Mouse (Mus musculus) v-Abl transformed pro-B cells (cell line): ENCODE measurements at regions not wholly inside any gene's neighbourhood (a gene's known extent, or its start where the extent isn't known, plus 50 kb on each side); places are given as distances from the start of the nearest gene placed in this dataset.

Experiments
- in situ Hi-C, 2 experiments: fragments of 400-800 bp; cut with MboI; formaldehyde crosslinking; loops; one replicate each; pipeline ENCODE4 v1.15.1; 2025; ENCODE audit not compliant: unreplicated experiment in 2 of 2

DNA sequence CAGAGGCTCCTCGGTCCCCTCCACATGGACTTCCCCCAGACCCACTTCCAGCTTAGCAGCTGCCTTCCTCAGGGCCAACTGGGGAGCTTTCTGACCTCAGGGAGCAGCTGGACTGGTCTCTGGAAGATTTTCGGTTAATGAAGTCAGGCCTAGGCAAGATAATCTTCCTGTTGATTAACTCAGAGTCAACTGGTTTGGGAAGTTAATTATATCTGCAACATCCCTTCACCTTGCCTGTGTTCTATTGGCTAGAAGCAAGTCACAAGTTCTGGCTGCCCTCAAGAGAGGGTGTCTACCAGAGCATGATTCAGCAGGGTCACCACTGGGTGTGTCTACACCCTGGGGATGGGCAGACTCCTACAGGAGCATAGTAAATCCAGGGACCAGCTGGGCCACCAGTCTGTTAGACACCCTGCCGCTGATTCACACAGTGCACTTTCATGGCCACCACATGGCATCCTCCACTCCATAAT is 53.9 kb upstream of the Maml3 start:
- in situ Hi-C loops: no loop called here

DNA sequence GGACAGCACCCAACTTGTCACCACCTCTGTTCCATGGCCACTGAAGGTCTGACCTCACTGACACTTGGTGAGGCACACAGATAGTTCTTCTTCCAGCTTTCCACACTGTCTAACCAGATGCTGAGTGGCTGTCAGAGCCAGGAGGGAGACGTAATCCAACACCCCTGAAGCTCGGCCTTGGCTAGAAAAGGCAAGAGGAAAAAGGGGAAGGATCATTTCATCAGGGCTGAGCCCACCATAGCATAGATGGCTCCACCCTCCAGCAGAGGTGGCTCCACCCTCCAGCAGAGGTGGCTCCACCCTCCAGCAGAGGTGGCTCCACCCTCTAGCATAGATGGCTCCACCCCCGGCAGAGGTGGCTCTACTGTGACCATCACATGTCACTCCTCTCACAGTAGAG is 56.8 kb upstream of the Maml3 start:
- in situ Hi-C loops: no loop called here

DNA sequence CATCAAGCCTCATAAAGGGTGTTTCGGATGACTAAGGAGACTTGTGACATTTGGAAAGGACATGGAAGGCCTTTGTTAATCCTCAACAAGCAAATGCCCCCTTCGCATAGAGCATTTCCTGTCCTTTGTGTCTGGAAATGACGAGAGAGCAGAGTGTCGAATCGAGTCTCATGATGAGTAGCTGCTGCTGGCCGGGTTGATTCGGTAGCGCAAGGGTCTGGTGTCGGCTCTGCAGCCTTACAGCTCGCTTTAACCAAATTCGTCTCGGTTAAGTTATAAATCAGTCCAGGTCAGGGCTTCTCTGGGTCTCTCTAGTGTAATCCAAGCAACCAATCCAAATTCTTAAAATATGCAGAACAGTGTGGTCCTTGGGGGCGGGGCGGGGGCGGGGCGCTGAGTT is 59.1 kb upstream of the Maml3 start:
- in situ Hi-C loops: no loop called here

DNA sequence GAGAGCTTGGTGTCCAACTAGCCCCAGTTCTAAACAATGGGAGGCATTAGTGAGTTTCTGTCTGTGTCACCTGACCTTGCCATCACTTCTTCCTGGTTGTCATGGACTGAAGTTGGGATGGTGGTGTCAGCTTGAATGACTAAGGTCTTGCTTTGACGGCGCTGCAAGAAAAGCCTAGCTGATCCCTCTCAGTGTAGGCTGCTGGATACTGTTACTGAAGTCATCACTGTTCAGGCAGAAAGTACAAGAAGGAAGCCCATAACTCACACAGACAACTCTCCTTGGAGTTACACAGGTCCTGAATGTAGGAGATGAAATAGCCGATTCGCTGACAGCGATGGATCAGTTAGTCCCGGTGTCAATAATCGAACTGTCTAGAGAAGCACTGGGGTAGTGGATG is 62.5 kb upstream of the Maml3 start:
- in situ Hi-C loops: no loop called here

DNA sequence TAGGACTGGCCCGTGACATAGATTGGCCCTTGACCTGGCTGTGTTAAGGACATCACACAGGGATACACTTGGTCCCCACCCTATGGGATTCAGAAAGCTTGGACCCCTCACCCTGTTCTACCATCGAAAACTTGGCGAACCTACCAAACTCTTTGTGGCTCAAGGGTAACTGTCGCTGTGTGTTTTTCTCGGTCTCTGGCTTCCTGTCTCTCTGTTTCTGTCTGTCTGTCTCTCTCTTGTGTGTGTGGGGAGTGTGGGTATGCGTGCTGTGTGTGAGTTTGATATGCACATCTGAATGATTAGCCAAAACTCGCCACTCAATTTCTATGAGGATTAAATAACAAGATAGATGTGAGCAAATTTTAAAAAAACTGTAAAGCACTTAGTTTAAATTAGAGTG is 66.0 kb upstream of the Maml3 start:
- in situ Hi-C loops: no loop called here

DNA sequence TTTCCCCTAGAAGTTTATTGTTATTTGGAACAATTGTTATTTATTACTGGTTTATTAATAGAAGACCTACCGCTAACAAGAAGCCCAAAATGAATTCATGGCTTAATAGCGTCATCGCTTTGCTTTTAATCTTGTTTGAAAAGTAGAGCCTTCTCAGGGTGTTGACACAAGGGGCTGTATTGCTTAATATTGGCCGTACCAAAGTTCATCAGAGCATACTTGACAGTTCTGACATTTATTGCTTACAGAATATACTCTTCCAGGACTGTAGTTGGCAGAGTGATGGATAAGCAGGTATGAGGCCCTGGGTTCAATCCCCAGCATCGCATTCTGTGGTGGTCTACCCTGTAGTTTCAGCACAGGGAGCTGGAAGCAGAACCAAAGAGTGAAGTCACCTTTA is 66.4 kb upstream of the Maml3 start:
- in situ Hi-C loops: no loop called here

DNA sequence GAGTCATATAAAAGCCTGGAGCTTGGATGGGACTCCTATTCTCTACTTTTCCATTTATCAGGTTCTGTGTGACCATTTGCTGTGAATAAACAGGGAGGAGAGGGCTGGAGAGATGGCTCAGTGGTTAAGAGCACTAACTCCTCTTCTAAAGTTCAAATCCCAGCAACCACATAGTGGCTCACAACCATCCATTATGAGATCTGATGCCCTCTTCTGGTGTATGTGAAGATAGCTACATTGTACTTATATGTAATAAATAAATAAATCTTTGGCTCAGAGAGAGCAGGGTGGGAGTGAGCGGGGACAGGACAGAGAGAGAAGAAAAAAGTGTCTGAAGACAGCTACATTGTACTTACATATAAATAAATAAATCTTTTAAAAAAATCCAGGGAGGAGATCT is 68.6 kb upstream of the Maml3 start:
- in situ Hi-C loops: no loop called here

DNA sequence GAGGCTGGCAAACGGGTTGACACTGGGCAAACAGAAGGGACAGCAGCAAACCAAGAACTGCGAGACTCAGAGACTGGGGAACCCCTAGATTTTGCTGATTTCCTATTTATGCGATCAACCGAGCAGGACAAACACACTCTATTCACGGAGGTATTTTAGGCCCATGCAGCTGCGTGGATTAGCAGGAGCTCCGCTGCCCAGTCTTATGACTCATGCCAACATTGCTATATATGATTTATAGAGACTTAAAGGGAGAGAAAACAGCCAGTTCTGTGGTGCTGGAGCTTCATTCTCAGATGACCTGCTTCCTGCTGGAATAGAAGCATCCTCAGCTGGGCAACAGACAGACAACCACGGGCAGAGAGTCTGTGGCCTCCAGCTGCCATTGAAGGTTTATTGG is 71.2 kb upstream of the Maml3 start:
- in situ Hi-C loops: no loop called here

DNA sequence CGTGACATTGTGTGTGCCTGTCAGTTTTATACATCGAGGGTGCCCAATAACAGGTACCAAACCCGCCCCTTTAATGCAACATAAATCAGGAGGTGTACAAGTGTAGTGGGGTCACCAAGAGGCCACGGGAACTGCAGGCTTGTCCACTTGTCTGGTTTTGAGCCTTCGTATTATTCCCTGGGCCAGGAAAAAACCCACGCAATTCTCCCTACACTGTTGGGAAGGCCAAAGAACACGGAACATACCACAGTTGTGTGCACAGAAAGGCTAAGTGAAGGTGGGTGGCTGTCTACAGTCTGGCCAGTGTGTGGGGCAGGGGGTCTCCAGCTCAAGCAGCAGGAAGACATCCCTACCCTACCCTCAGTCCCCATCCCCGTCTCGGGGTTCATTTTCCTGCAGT is 74.0 kb upstream of the Maml3 start:
- in situ Hi-C loops: no loop called here

DNA sequence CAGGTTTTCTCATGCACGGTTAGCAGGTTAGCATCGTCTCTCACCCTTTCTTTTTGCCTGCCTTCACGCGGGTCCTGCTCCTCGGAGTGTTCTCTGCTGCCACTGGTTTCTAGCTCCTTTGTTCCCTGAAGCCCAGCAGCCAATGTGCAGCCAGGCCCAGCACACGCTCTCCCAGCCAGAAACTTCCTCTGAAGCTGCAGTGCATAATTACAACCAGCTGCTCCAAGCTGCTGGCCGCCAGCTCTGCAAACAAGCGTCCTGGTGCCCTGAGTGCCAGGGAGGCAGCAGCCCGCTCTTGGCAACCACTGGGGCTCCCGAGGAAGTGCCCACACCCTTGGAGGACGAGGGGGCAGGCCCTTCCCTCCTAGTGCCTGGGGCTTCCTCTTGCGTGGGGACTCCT is 74.8 kb upstream of the Maml3 start:
- in situ Hi-C loops: no loop called here

DNA sequence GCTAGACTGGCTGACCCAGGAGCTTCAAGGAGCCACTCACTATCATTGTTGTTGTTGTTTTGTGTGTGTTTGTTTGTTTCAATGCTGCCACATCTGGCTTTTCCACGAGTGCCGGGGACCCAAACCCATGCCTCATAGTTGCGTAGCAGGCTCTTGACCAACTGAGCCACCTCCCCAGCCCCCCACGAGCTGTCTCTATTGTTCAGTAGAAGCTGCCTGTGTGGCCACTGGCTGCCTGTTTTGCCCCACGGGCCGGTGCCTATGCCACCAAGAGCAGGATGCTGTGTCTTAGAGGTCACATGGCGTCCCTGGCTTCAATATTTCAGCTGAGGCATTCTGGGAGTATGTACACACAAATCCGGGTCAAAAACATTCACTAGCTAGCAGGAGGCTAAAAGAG is 75.4 kb upstream of the Maml3 start:
- in situ Hi-C loops: no loop called here

DNA sequence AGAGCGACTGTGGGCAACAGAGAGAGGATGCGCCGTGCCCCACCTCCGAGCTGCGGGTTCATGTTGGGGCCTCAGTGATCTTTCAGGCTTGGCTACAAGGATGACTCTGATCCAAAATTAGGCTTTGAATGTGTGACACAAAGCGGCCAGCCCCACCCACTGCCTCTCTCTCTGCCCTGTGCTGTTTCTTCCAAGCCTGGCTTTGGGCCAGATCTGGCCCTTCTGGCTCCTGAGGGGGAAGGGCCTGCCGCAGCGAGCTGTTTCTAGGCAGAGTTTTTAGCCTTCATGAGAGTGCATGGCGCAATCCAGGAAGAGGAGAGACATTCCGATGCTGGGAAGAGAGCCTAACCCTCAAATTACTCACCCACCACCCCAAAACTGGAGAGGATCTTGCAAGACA is 75.9 kb upstream of the Maml3 start:
- in situ Hi-C loops: no loop called here

DNA sequence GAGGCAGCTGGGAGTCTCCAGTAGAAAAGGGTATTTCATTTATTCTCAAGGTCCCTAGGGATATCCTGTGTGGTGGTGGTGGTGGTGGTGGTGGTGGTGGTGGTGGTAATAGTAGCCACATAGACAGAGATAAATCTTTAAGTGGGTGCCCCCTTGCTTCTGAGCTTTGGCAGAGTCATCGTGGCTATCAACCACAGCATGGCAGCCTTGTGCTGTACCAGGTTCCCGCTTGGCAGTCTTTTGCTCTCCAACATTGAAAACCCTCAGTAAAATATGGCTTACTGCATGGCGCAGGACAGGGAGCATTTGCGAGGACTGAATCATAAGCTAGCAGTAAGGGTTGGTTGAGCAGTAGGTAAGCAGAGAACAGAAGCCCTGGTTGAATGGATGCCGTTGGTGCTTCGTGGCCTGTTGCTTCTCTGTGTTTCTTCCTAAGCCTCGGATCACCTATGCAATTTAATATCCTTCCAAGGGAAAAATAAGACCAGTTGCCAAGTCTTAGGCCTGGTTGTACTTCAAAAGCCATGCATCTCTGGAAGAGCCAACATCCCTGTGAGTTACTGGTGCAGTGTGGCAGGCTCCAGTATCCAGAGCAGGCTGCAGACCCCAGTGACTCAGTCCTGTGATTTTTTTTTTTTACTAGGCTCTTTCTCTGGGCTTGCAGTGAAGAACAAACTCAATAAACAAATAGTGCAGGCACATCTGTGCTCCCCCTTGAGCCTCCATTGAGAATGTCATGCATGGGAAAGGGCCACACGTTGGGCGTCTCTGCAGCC is 76.6 kb upstream of the Maml3 start:
- in situ Hi-C loops: no loop called here

DNA sequence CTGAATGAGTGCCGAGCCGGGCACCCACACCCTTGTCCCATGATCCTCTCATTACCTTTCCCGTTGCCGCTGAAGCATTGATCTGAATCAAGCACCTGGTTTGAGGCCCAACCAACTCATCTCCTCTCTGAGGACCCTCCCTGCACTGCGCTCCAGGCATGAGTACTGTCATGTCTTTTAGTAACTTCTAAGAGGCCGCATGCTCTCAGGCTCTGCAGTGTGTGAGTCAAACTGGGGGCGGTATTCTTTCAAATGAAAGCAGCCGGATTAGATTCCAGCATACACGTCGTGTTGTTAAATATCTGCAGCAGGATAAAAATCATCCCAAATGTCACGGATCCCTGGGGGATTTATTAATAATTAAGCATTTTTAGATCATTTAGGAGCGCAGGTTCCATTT is 79.4 kb upstream of the Maml3 start:
- in situ Hi-C loops: no loop called here

DNA sequence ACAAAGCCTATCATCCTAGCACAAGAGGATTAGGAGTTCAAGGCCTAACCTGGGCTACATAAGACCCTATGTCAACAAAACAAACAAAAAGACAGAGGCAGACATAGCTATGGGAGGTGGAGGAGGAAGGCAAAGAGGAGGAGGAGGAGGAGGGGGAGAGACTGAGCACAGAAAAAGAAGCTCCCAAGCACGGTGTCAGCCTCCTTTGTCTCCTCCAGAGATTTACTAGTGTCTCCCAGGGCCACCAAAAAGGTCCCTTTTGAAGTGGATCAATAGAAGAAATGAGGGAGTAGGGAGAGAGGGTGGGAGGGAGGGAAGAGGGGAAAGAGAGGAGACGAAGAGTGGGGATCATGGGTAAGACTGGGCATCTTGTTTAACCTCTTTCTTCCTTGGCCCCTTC is 80.5 kb upstream of the Maml3 start:
- in situ Hi-C loops: no loop called here

DNA sequence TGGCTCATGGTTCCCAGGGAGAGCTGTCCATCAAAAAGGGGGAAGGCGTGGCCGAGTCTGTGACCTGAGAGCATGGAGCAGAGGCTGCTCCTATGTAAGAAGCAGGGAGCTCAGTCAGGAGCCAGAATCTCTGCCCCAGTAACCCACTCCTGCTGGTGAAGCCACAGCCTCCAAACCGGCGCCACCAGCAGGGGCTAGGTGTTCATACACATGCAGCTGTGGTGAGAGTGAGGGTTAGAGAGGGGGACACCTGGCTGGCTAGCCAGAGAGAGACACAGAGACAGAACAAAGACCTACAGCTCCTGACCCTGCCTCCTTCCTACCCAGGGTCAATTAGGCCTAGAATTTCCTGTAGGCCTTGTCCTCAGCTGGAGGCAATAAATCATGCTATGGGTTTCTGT is 80.7 kb upstream of the Foxo1 start:
- in situ Hi-C loops: no loop called here

DNA sequence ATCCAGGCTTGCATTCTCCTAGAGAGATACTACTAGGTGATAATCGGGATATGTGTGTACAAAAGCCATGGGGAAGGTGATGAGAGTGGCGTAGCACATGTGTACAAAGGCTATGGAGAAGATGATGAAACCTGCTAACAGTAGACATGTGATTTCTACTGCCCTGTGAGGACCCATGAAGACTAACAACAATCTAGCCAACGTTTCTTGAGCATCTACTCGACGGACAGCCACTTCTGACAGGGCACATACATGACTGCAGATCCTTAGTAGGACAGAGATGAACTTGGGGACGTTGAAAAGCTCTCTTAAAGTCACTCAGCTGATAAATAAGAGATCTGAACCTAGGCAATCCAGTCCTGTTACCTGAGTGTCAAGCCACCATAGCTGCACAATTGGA is 79.8 kb upstream of the Foxo1 start:
- in situ Hi-C loops: no loop called here

DNA sequence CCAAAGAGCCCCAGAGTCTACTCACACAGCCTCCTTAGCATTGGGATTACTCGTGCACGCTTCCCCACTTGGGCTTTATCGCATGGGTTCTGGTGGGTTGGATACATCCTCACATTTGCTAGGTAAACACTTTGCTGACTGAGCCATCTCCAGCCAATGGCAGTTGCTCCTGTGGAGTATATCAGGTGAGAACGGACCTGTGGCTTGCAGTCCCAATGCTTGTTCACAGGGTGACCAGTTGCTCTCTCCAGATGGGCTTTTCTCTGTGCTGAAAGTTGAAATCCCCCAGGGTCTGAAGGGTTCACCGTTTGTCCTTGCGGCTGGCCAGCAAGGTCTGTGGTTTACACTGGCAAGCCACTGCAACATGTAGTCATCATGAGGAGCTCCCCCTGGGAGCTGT is 79.1 kb upstream of the Foxo1 start:
- in situ Hi-C loops: no loop called here

DNA sequence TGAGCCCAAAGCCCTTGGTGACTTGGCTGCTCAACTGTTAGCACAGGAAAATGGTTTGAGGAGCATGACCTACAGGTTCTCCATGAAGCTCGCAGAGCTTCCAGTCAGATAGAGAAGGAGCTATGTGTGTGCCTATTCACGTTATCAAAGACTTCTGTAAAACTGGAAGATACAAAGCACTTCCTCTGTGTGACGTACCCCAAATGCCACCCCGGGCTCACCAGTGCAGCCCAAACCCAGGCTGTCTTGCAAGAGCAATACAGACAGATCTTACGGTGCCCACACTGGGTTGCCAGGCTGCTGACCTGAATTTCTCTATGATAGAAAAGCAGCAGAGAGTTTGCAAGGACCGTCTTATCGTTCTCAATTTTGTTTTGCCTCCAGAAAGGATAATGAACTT is 78.1 kb upstream of the Foxo1 start:
- in situ Hi-C loops: loop anchor here (5.0 to 10.0 kb wide), 6 partner anchors 88 to 488 kb away; no protein-coding TSS in a partner anchor

DNA sequence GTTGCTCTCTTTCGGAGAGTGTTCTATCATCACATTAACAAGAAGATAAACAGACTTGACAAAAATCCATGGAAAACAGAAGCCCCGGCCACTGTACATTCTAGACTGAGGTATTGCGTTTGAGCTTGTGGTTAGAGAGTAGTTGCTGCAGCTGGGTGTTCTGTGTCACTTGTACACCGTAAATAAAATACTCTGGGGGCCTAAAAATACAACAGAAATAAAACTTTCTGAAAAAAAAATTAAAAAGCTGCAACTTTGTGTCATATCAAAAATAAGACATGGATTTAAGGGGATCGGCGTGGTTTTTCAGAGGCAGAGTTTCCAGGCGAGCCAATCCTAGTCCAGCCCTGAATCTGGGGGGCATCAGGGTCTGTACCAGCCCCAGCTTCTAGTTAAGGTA is 75.1 kb upstream of the Foxo1 start:
- in situ Hi-C loops: loop anchor here (5.0 to 10.0 kb wide), 6 partner anchors 91 to 491 kb away; no protein-coding TSS in a partner anchor

DNA sequence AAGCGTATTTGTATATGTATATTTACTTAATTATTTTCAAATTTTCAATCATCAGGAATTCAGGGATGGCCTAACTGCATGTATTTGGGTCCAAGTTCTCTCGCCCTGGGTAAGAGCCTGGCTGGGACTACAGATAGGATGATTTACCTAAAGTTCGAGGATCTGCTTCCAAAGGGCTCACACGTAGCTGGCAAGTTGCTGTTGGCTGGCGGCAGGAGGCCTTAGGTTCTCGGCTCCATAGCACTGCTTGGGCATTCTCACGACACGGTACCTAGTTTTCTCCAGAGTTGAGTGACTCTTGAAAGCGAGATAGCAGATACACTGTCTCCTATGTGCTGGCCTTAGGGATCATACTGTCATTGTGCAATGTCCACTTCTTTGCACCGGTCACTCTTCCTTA is 73.9 kb upstream of the Foxo1 start:
- in situ Hi-C loops: loop anchor here (5.0 to 10.0 kb wide), 6 partner anchors 92 to 492 kb away; no protein-coding TSS in a partner anchor

DNA sequence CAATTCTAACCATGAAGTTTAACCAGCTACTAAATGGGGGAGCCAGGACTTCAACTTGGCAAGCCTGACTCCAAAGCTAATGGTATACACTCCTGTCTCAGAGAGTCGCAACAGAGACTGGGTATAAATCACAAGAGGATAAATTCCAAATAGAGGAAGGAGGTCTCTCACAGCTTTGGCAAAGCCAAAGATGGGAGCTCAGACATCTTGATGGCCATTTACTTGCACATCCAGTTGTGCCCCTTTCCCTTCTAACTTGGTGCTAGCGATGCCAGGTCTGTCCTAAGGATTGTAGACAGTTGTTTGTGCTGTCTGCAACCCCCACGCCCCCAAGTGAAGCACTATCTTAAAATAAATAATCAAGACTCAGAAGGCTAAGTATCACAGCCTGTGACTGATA is 72.7 kb upstream of the Foxo1 start:
- in situ Hi-C loops: loop anchor here (5.0 to 10.0 kb wide), 4 partner anchors 42 to 543 kb away; no protein-coding TSS in a partner anchor
